Mouse (Mus musculus) hindbrain, postnatal 0 days (tissue): ENCODE data around the gene Pole4. TPM values are rescaled to one million over a fixed set of nuclear protein-coding genes. Genes with fewer than 3 reads are reported as not detected.
A peak's percentile ranks its signal among the peaks of the same experiment; 100 is the strongest.

Experiments
- ATAC-seq: fragments of 200-750 bp; cut with Nextera tagmentation; 2 replicates; pipeline ENCODE4 v1.8.0; 2017; ENCODE audit warnings: mild to moderate bottlenecking, moderate TSS enrichment, moderate library complexity
- DNase-seq: peaks from one replicate; pipeline ENCODE4 v3.0.0-alpha.2; 2015; ENCODE audit warnings: low spot score
- H3K27ac ChIP-seq: fragments of 300-500 bp; sonication (generic); 2 replicates; pipeline ENCODE4 v1.5.1; 2014; ENCODE audit warnings: mild to moderate bottlenecking
- H3K27me3 ChIP-seq: fragments of 300-500 bp; sonication (generic); 2 replicates; pipeline ENCODE4 v1.6.1; 2014; ENCODE audit warnings: low read length, mixed read lengths; ENCODE audit not compliant: insufficient read depth
- H3K36me3 ChIP-seq: fragments of 300-500 bp; sonication (generic); 2 replicates; pipeline ENCODE4 v1.6.1; 2014; ENCODE audit warnings: low read length, mixed read lengths; ENCODE audit not compliant: insufficient read depth
- H3K4me1 ChIP-seq: fragments of 300-500 bp; sonication (generic); 2 replicates; pipeline ENCODE4 v1.6.1; 2014; ENCODE audit warnings: antibody characterized with exemption, low read length, mixed read lengths; ENCODE audit not compliant: insufficient read depth
- H3K4me2 ChIP-seq: fragments of 300-500 bp; sonication (generic); 2 replicates; pipeline ENCODE4 v1.6.1; 2014; ENCODE audit warnings: low read depth, mild to moderate bottlenecking, low read length, moderate library complexity, mixed read lengths
- H3K4me3 ChIP-seq: fragments of 300-500 bp; sonication (generic); 2 replicates; pipeline ENCODE4 v1.5.1; 2014; ENCODE audit warnings: low read length
- H3K9ac ChIP-seq: fragments of 300-500 bp; sonication (generic); replicated peaks from 2 replicates; pipeline ENCODE4 v1.6.1; 2014; ENCODE audit warnings: mild to moderate bottlenecking, low read length, moderate library complexity, mixed read lengths
- H3K9me3 ChIP-seq: fragments of 300-500 bp; sonication (generic); 2 replicates; pipeline ENCODE4 v1.6.1; 2016; ENCODE audit warnings: low read length, mixed read lengths
- CTCF ChIP-seq: IDR thresholded peaks from 2 replicates; pipeline ENCODE4 v1.5.1; 2016; ENCODE audit warnings: antibody characterized with exemption, control low read depth, low read depth
- WGBS: fragments of 180-500 bp; shearing (Covaris S2); extraction: QIAGEN DNeasy Blood & Tissue Kit; methylation state at CpG from one replicate; pipeline ENCODE4 v1.1.7; 2014; 5-methylcytosine and 5-hydroxymethylcytosine counted together
- polyA plus RNA-seq: library from polyadenylated mRNA; unstranded; fragments of >200 nt; fragmentation: Nextera tagmentation; extraction: Ambion mirVana; gene quantifications from 2 replicates; pipeline ENCODE4 v1.2.1, GENCODE M21; 2015
- total RNA-seq: library from RNA; depleted of rRNA; stranded (reverse); fragments of >200 nt; gene quantifications from 2 replicates; pipeline ENCODE4 v1.2.3, GENCODE M21; 2014

Gene Pole4
- total and polyA plus RNA-seq, 2 experiments from 2014 or later: 68.4 to 142 TPM

DNA sequence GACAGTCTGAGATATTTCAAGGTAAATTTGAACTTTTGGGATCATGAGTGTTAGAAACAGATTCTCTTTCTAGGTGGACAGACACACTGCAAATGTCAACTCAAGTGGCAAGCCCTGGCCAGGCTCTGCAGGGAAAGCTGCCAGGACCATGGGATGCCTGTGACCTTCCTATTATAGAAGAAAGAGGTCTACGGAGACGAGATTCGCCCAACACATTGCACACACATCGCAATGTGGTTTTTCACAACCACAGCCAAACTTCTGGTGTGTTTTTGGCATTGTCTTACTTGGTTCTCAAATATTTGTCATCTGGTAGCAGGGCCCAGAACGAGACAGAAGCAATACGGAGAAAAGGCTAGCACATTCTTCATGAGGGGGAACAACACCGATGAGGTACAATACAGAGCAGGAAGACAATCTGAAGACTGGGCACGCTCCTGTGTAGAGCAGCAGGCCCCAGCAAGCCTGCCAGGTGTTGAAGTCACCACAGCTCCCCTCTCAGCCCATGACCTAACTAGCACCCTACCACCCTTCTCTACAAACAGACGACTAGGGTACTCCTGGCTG, 43.0 kb upstream of the Pole4 start:
- H3K27ac ChIP-seq: no peak overlapping the region
- whole genome bisulfite sequencing: 79% methylated on average over 9 of the region's 9 CpGs
- TF ChIP-seq CTCF: no peak
- H3K4me2 ChIP-seq: no peak overlapping the region
- H3K4me1 ChIP-seq: no peaks in the 10 kb centered on the region
- no peaks in the 10 kb centered on the region for H3K36me3 ChIP-seq
- H3K4me3 ChIP-seq: no peak overlapping the region
- ATAC-seq (no peak), DNase-seq (no peak)
- H3K9me3 ChIP-seq: no peaks in the 10 kb centered on the region
- H3K9ac ChIP-seq: no peak overlapping the region
- H3K27me3 ChIP-seq: no peaks in the 10 kb centered on the region

- no peak for ATAC-seq
- 68% methylated on average over 5 of the region's 5 CpGs for WGBS
- no peaks in the 10 kb centered on the region for H3K9me3 ChIP-seq
Observed at GRCm38 (mm10) chr6:82747085-82747484, 41.9 kb upstream of the Pole4 start.

DNA sequence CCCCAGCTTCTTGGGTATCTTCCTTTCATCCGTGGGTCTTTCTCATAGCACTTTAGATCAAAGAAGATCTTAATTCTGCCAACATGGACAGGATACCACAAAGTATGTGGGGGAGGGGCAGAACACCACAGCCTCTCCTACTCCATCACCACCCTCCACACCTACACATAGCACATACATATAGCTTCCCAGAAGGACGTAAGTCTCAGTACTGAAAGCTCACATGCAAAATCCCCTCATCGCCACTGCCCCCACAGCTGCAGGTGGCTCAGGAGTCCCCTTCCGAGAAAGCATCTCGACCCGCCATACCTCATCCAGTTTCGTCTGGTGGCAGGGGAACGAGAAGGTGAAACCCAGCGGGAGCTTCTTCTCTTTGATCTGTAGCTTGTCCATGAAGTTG, 39.4 kb upstream of the Pole4 start:
- H3K4me3 ChIP-seq: no peak overlapping the region
- H3K27me3 ChIP-seq: no peaks in the 10 kb centered on the region
- H3K9ac ChIP-seq: no peak overlapping the region
- H3K9me3 ChIP-seq: no peaks in the 10 kb centered on the region
- H3K36me3 ChIP-seq: no peaks in the 10 kb centered on the region
- H3K4me2 ChIP-seq: no peak overlapping the region
- TF ChIP-seq CTCF: no peak
- ATAC-seq (no peak), DNase-seq (no peak)
- H3K27ac ChIP-seq: no peak overlapping the region
- no peaks in the 10 kb centered on the region for H3K4me1 ChIP-seq
- WGBS: 90% methylated on average over 9 of the region's 9 CpGs

More at GRCm38 (mm10) chr6:82747085-82747484, 41.9 kb upstream of the Pole4 start:
- H3K36me3 ChIP-seq: no peaks in the 10 kb centered on the region
- no peak overlapping the region for H3K4me2 ChIP-seq
- no peak overlapping the region for H3K27ac ChIP-seq
- no peaks in the 10 kb centered on the region for H3K4me1 ChIP-seq
- no peak overlapping the region for H3K9ac ChIP-seq
- H3K27me3 ChIP-seq: no peaks in the 10 kb centered on the region
- H3K4me3 ChIP-seq: no peak overlapping the region
- no peak for DNase-seq
- TF ChIP-seq CTCF: no peak

GRCm38 (mm10) chr6:82741518-82741880, 36.3 kb upstream of the Pole4 start:
- Histone ChIP-seq H3K9ac (no peak overlapping the region), H3K9me3 (no peaks in the 10 kb centered on the region), H3K4me2 (no peak overlapping the region), H3K27me3 (no peaks in the 10 kb centered on the region), H3K36me3 (no peaks in the 10 kb centered on the region), H3K27ac (no peak overlapping the region), H3K4me3 (no peak overlapping the region), H3K4me1 (0 out of 2 replicates have a peak, but pooled peaks cover 4% of the 10 kb centered on the region)
- ATAC-seq (no peak), DNase-seq (no peak)
- WGBS: 80% methylated on average over 5 of the region's 5 CpGs
- TF ChIP-seq CTCF: no peak

DNA sequence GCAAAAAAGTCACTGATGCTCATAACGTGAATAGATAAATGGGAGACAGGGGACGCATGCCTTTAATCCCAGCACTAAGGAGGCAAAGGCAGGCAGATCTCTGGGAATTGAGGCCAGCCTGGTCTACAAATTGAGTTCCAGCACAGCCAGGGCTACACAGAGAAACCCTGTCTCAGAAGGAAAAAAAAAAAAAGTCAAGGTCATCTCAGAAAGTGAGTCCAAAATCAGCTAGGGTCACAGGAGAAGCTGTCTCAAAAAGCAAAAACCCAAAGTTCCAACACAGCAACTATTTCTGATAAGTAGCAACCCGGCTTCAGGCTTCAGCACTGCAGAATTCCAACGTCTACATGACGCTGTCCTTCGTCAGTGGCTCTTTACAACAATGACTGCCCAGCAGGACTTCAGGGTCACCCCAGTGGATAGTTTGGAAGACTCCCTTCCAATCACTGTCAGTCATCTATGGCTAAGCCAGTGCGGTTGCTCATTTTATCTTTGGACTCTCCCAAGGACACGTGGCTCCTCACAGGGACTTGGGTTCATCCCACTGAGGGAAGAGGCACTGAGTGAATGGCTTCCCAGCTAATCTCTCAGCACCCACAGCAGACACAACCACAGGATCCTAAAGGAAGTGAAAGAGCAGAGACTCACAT, 35.8 kb upstream of the Pole4 start:
- WGBS: 80% methylated on average over 8 of the region's 8 CpGs
- no peaks in the 10 kb centered on the region for H3K27me3 ChIP-seq
- DNase-seq (no peak), ATAC-seq (no peak)
- no peak overlapping the region for H3K9ac ChIP-seq
- no peak overlapping the region for H3K4me3 ChIP-seq
- no peak for TF ChIP-seq CTCF
- no peak overlapping the region for H3K27ac ChIP-seq
- H3K4me2 ChIP-seq: no peak overlapping the region
- no peaks in the 10 kb centered on the region for H3K36me3 ChIP-seq
- H3K9me3 ChIP-seq: no peaks in the 10 kb centered on the region
- H3K4me1 ChIP-seq: 0 out of 2 replicates have a peak, but pooled peaks cover 4% of the 10 kb centered on the region

DNA sequence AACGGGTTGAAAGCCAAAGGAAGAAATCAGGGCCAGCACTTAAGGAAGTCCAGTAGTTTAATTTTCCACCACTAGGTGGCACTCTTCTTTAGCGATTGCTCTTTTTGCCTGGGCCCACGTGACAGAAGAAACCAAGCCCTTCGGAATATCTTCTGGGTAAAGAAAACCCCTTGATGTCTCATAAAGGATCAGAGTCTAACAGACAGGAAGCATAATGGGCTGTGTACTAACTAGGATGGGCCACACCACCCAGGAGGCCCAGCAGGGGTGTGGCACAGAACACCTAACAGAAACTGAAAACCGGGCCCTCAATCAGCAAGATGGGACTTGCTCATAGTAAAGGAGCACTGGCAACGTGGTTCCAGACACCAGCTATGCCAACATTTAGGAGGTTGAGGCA, 35.1 kb upstream of the Pole4 start:
- H3K27me3 ChIP-seq: no peaks in the 10 kb centered on the region

More for the DNA sequence above, 35.1 kb upstream of the Pole4 start:
- Histone ChIP-seq H3K4me3 (no peak overlapping the region), H3K9ac (no peak overlapping the region), H3K9me3 (no peaks in the 10 kb centered on the region), H3K4me1 (0 out of 2 replicates have a peak, but pooled peaks cover 4% of the 10 kb centered on the region), H3K4me2 (no peak overlapping the region), H3K27ac (no peak overlapping the region), H3K36me3 (no peaks in the 10 kb centered on the region)
- TF ChIP-seq CTCF: peak; percentile 82
- ATAC-seq: peak; percentile 36
- peak; percentile 94 for DNase-seq
- WGBS: 28% methylated on average over 6 of the region's 6 CpGs
